Mouse (Mus musculus): Measurements from ENCODE around the gene Serp1.

- TF ChIP-seq CTCF (IDR thresholded peaks at IDR 0.05; ENCODE audit: control insufficient read depth, insufficient read depth, insufficient replicate concordance, low read depth, low read length) (no peak), POLR2A (IDR thresholded peaks at IDR 0.05; ENCODE audit: control insufficient read depth, low read depth, low read length) (no peak)
Observed at GRCm38 (mm10) chr3:58525166-58525565, 526 bp downstream of the Serp1 start.
